10 mouse cellular contexts compared by ENCODE assay signal in the genomic region with DNA sequence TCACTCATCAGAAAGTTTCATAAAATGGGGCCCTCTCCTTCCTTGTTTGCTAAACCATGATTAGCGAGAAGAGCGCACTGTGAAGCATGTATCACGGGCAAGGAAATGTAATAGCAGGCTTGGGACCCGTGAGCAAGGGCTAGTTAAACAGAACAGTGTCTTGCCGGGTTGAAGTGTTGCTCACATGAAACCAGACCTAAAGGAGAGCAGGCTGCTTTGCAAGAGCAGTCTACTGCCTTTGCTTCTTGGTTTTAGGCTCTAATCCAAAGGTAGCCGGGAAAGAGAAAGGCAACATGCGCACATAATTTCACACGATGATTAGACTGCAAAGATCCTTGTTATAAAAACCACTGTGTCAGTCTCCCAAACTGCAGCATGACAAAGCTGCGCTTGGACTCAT.
A peak's percentile ranks its signal among the peaks of the same experiment; 100 is the strongest.
DNase-seq lines count a peak whose midpoint lies in the region; ATAC-seq and TF ChIP-seq lines count a peak whose summit lies in the region.
"Had no signal": no experiment of that assay in that cellular context is flagged by ENCODE, and none has a peak within 500 bp of the region (broad histone marks: within the 10 kb centered on the region; RNA-seq: fewer than 3 reads in every experiment).

No protein-coding gene starts in this region.

- no peak overlapping the region for H3K9ac ChIP-seq in lung, embryonic 14.5 days
- H3K9ac ChIP-seq in forebrain, embryonic 13.5 days: peak overlapping the region; percentile 55; the same call in 1 of the 2 replicates
- peak overlapping the region; percentile 37; the same call in 1 of the 2 replicates for H3K9ac ChIP-seq in intestine, embryonic 16.5 days (ENCODE audit: low read depth, low read length)

- no peaks in the 10 kb centered on the region for H3K9me3 ChIP-seq in lung, embryonic 14.5 days (ENCODE audit: low read depth, low read length)
- no peaks in the 10 kb centered on the region for H3K9me3 ChIP-seq in forebrain, embryonic 13.5 days (replicated peaks)
- H3K9me3 ChIP-seq in intestine, embryonic 16.5 days (ENCODE audit: control insufficient read depth, low read length): no peaks in the 10 kb centered on the region

- H3K4me2 ChIP-seq in lung, embryonic 14.5 days: peak overlapping the region; percentile 39
- peak overlapping the region; percentile 49 for H3K4me2 ChIP-seq in forebrain, embryonic 13.5 days
- H3K4me2 ChIP-seq in intestine, embryonic 16.5 days (ENCODE audit: low read depth, low read length): peak overlapping the region; percentile 38

- no peak overlapping the region for H3K4me3 ChIP-seq in lung, embryonic 14.5 days (ENCODE audit: low read depth, low read length)
- peak overlapping the region; percentile 10 for H3K4me3 ChIP-seq in forebrain, embryonic 13.5 days
- H3K4me3 ChIP-seq in intestine, embryonic 16.5 days (ENCODE audit: low read length): 0 out of 2 replicates have a peak overlapping the region, but pooled peaks have one; percentile 3

- DNase-seq in lung, embryonic 14.5 days: peak; percentile 38
- DNase-seq in lung, postnatal 10 days: no peak
- DNase-seq in retina, postnatal 1 day: peak; percentile 54
- no peak for DNase-seq in kidney, postnatal 4 days
- no peak for DNase-seq in adrenal gland, postnatal 14 days
- no peak for DNase-seq in yolk sac, embryonic 10.5 days (ENCODE audit: low spot score)
- DNase-seq: cerebellum, adult 18-20 months; heart, postnatal 10 days had no signal

- no peak for TF ChIP-seq CTCF in lung, embryonic 14.5 days (IDR thresholded peaks at IDR 0.05; ENCODE audit: low read depth)

- 0 out of 2 replicates have a peak, but pooled peaks have one; percentile 47 for ATAC-seq in lung, embryonic 14.5 days (ENCODE audit: insufficient read depth)
- peak; percentile 30 for ATAC-seq in forebrain, embryonic 13.5 days
- ATAC-seq in intestine, embryonic 16.5 days: no peak

- no peaks in the 10 kb centered on the region for H3K4me1 ChIP-seq in lung, embryonic 14.5 days (ENCODE audit: insufficient read depth)
- peaks cover 40% of the 10 kb centered on the region for H3K4me1 ChIP-seq in forebrain, embryonic 13.5 days
- 0 out of 2 replicates have a peak, but pooled peaks cover 2% of the 10 kb centered on the region for H3K4me1 ChIP-seq in intestine, embryonic 16.5 days (ENCODE audit: control insufficient read depth, insufficient read depth, low read length)

- no peaks in the 10 kb centered on the region for H3K27me3 ChIP-seq in lung, embryonic 14.5 days (ENCODE audit: insufficient read depth, low read length)
- H3K27me3 ChIP-seq in forebrain, embryonic 13.5 days: no peaks in the 10 kb centered on the region
- H3K27me3 ChIP-seq in intestine, embryonic 16.5 days (replicated peaks; ENCODE audit: control insufficient read depth, insufficient read depth, low read length): no peaks in the 10 kb centered on the region

- H3K27ac ChIP-seq in lung, embryonic 14.5 days (ENCODE audit: low read depth): no peak overlapping the region
- peak overlapping the region; percentile 87 for H3K27ac ChIP-seq in forebrain, embryonic 13.5 days
- H3K27ac ChIP-seq in intestine, embryonic 16.5 days (ENCODE audit: low read length): no peak overlapping the region

- 41% methylated on average over 9 of the region's 9 CpGs for WGBS in lung, embryonic 14.5 days
- 18% methylated on average over 9 of the region's 9 CpGs for WGBS in forebrain, embryonic 13.5 days
- WGBS in intestine, embryonic 16.5 days: 40% methylated on average over 9 of the region's 9 CpGs

- no peaks in the 10 kb centered on the region for H3K36me3 ChIP-seq in lung, embryonic 14.5 days (ENCODE audit: insufficient read depth)
- H3K36me3 ChIP-seq in forebrain, embryonic 13.5 days (ENCODE audit: poor library complexity, severe bottlenecking): no peaks in the 10 kb centered on the region
- H3K36me3 ChIP-seq in intestine, embryonic 16.5 days (ENCODE audit: control insufficient read depth, insufficient read depth, low read length): no peaks in the 10 kb centered on the region

Comparison
In these comparisons a context has a peak if more than half of its experiments do, and no peak if none do; other contexts are left out.
1. DNase-seq: peak in lung, embryonic 14.5 days (single experiment) and retina, postnatal 1 day (single experiment); none in lung, postnatal 10 days (single experiment), kidney, postnatal 4 days (0 of 2), adrenal gland, postnatal 14 days (single experiment) and yolk sac, embryonic 10.5 days (single experiment).
2. Peak in every context shown above with its lines, with median percentiles within 50 percentile points of each other: H3K4me2 ChIP-seq.